In genomic region chr1:134080881-134081450, GRCm38 (mm10) we compare ENCODE assay signal across 22 mouse cellular contexts. TPM values are rescaled to one million over a fixed set of nuclear protein-coding genes. Genes with fewer than 3 reads are reported as not detected.
DNase-seq lines count a peak whose midpoint lies in the region; ATAC-seq and TF ChIP-seq lines count a peak whose summit lies in the region.
"Had no signal": no experiment of that assay in that cellular context is flagged by ENCODE, and none has a peak within 500 bp of the region (broad histone marks: within the 10 kb centered on the region; RNA-seq: fewer than 3 reads in every experiment).

No protein-coding gene starts in this region.

- no peak for ATAC-seq in liver, embryonic 12.5 days
- ATAC-seq in stomach, postnatal 0 days (ENCODE audit: low FRiP score, low TSS enrichment), result no peak
- ATAC-seq: forebrain, postnatal 0 days; hindbrain, embryonic 16.5 days; intestine, postnatal 0 days; midbrain, embryonic 16.5 days had no signal

- peak overlapping the region; percentile 96 for H3K9ac ChIP-seq in liver, embryonic 12.5 days
- H3K9ac ChIP-seq in stomach, postnatal 0 days (ENCODE audit: low read length), result no peak overlapping the region
- H3K9ac ChIP-seq: forebrain, postnatal 0 days; limb, embryonic 12.5 days had no signal

- H3K4me2 ChIP-seq in liver, embryonic 12.5 days, result peak overlapping the region; percentile 73
- H3K4me2 ChIP-seq in stomach, postnatal 0 days (replicated peaks; ENCODE audit: low read depth), result no peak overlapping the region
- H3K4me2 ChIP-seq: limb, embryonic 12.5 days had no signal

- H3K36me3 ChIP-seq in liver, embryonic 12.5 days, result peaks cover 19% of the 10 kb centered on the region
- peaks cover 6% of the 10 kb centered on the region for H3K36me3 ChIP-seq in stomach, postnatal 0 days (ENCODE audit: control insufficient read depth, insufficient read depth, low read length)

- WGBS in liver, embryonic 12.5 days (ENCODE audit: insufficient replicate concordance), result 74% methylated on average over 5 of the region's 5 CpGs
- WGBS in stomach, postnatal 0 days, result 68% methylated on average over 5 of the region's 5 CpGs

- H3K27ac ChIP-seq in liver, embryonic 12.5 days, result peak overlapping the region; percentile 88
- peak overlapping the region; percentile 96; the same call in 1 of the 2 replicates for H3K27ac ChIP-seq in stomach, postnatal 0 days (replicated peaks)
- H3K27ac ChIP-seq: limb, embryonic 12.5 days had no signal

- peak; percentile 96 for DNase-seq in heart, adult 11 months
- no peak for DNase-seq in heart, postnatal 14 days
- DNase-seq in kidney, adult 11 months, result peak; percentile 68
- no peak for DNase-seq in kidney, postnatal 10 days
- DNase-seq in liver, result no peak
- no peak for DNase-seq in stomach, postnatal 0 days (ENCODE audit: low spot score)
- DNase-seq: adrenal gland, postnatal 14 days; B cell, adult 2 months; cerebellum, adult 8-10 months; forebrain, postnatal 0 days; lung, postnatal 10 days; right cerebral cortex, adult 18-20 months; thymus, adult 18-20 months had no signal

- peaks cover 84% of the 10 kb centered on the region for H3K4me1 ChIP-seq in liver, embryonic 12.5 days
- no peaks in the 10 kb centered on the region; the same call in 1 of the 2 replicates for H3K4me1 ChIP-seq in stomach, postnatal 0 days (replicated peaks; ENCODE audit: control insufficient read depth, insufficient read depth)

- H3K9me3 ChIP-seq in liver, embryonic 12.5 days (replicated peaks), result no peaks in the 10 kb centered on the region
- no peaks in the 10 kb centered on the region for H3K9me3 ChIP-seq in stomach, postnatal 0 days (ENCODE audit: control insufficient read depth, low read length)
- H3K9me3 ChIP-seq: limb, embryonic 12.5 days had no signal

- TF ChIP-seq EP300 in stomach, postnatal 0 days (optimal IDR thresholded peaks at IDR 0.05), result no peak

- TF ChIP-seq CTCF in stomach, postnatal 0 days (IDR thresholded peaks at IDR 0.05; ENCODE audit: low read depth), result no peak

- no peaks in the 10 kb centered on the region for H3K27me3 ChIP-seq in liver, embryonic 12.5 days (replicated peaks)
- H3K27me3 ChIP-seq in stomach, postnatal 0 days (ENCODE audit: control insufficient read depth, insufficient read depth, low read length), result no peaks in the 10 kb centered on the region
- H3K27me3 ChIP-seq: limb, embryonic 12.5 days had no signal

- H3K4me3 ChIP-seq in liver, embryonic 12.5 days, result no peak overlapping the region
- H3K4me3 ChIP-seq in stomach, postnatal 0 days (ENCODE audit: low read depth, low read length), result no peak overlapping the region
- H3K4me3 ChIP-seq: limb, embryonic 12.5 days had no signal

- intact Hi-C loops in heart, postnatal 14 days (cut with DNase I), result no loop called here

RNA-seq across cellular contexts. Expression of gene Btg2, which starts 2.0 kb away (rescaled TPM):
- total RNA-seq in heart, postnatal 14 days (2021), result 10 to 100 TPM; 37.3 to 47.7 TPM
- polyA plus RNA-seq in liver, embryonic 12.5 days (2016; fragmentation: Nextera tagmentation; extraction: Ambion mirVana), result 78.2 and 80.8 TPM in 2 replicates
- polyA plus RNA-seq in stomach, postnatal 0 days (2015; fragmentation: Nextera tagmentation; extraction: Ambion mirVana), result 85.9 and 96.8 TPM in 2 replicates

RNA-seq across cellular contexts. Expression of gene Chit1, which starts 30.1 kb away (rescaled TPM):
- total RNA-seq in heart, postnatal 14 days (2021), result not detected
- polyA plus RNA-seq in liver, embryonic 12.5 days (2016; fragmentation: Nextera tagmentation; extraction: Ambion mirVana), result 0.07 and 0.12 TPM in 2 replicates
- polyA plus RNA-seq in stomach, postnatal 0 days (2015; fragmentation: Nextera tagmentation; extraction: Ambion mirVana), result 38.5 and 45.1 TPM in 2 replicates
- total RNA-seq: adrenal gland, postnatal 14 days; gastrocnemius, adult 18-20 months; megakaryocyte-erythroid progenitor cell, adult 5-6 weeks had no signal
- polyA plus RNA-seq: intestine, postnatal 0 days; limb, embryonic 12.5 days; small intestine, adult 2 months; urinary bladder, adult 2 months had no signal

RNA-seq across cellular contexts. Expression of gene Fmod, which starts 43.9 kb away (rescaled TPM):
- 10 to 100 TPM; 13.5 to 17.4 TPM for total RNA-seq in heart, postnatal 14 days (2021)
- 2.6 and 3.1 TPM in 2 replicates for polyA plus RNA-seq in liver, embryonic 12.5 days (2016; fragmentation: Nextera tagmentation; extraction: Ambion mirVana)
- 7.9 and 9.0 TPM in 2 replicates for polyA plus RNA-seq in stomach, postnatal 0 days (2015; fragmentation: Nextera tagmentation; extraction: Ambion mirVana)
- total RNA-seq: megakaryocyte-erythroid progenitor cell, adult 5-6 weeks had no signal

Comparison
In these comparisons a context has a peak if more than half of its experiments do, and no peak if none do; other contexts are left out.
1. DNase-seq: peak in heart, adult 11 months (single experiment) and kidney, adult 11 months (single experiment); none in heart, postnatal 14 days (0 of 2), kidney, postnatal 10 days (single experiment), liver (single experiment) and stomach, postnatal 0 days (single experiment).
2. RNA of gene Chit1, which starts 30.1 kb away (polyA plus RNA-seq): 38.5 to 45.1 TPM in stomach, postnatal 0 days; 0.07 to 0.12 TPM in liver, embryonic 12.5 days; every median in the first group is over 10 times any median in the second.